Mouse (Mus musculus) lung, postnatal 25 days (tissue): ENCODE results near the gene Gm960.
"Not testable (repeated sequence)": the region's sequence is repeated elsewhere in the genome, so short reads cannot be mapped to it uniquely, and the experiment has no call there.

ENCODE experiments used
- DNase-seq: peaks from one replicate; pipeline ENCODE4 v3.0.0; 2022; ENCODE audit warnings: low spot score

The Gm960 gene

DNA sequence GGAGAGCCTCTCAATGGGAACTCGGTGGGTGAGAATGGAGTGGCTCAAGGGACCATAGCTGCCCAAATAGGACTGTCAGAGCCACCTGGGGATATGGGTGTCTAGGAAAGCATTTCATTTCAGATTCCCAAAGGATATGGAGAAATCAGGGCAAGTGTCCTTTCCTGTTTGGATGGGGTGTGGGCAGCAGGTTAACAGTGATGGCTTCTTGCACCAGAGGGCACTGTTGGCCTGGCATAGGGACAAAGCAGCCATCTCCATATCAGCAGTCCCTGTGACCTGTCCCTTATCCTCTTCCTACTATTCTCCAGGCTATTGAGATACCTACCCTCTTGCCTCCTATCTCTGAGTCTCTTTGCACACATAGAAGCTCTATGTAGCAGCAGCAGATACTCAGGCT is 109.4 kb downstream of the Gm960 start:
- no peak for DNase-seq

DNA sequence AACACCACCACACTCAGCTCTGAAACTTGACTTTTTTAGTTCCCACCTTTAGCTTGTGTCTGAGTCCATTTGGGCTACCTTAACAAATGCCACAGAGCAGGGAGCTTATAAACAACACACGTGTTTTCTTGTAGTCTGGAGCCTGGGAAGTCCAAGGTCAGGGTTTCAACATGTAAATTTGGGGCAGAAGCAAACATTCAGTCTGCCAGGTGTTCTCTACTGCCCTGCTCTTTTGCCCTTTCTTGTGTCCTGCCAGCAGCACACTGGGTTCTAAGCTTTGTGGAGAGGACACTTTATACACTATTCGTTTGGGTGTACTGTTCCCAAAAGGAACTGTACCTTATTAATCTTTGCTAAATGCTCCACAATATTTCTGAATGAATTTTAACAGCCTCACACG is 110.0 kb downstream of the Gm960 start:
- no peak for DNase-seq

DNA sequence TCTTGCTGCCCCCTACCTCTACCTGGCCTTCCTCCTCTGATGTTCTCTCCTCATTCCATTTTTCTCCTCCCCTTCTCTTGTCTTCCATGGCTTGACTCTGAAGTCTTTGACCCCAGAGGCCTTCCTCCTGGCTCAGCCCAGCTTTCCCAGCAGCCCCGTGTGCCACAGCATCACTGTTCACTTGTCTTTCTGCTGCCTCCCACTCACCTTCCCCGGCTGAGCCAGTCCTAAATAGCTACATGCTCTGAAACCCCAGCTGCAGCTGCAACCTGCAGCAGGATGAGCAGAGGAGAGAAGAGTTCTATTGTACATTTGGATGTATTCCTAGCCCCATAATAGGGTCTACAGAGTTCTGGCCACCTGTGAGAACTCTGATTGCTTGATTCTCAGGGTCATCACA is 111.0 kb downstream of the Gm960 start:
- DNase-seq: no peak

DNA sequence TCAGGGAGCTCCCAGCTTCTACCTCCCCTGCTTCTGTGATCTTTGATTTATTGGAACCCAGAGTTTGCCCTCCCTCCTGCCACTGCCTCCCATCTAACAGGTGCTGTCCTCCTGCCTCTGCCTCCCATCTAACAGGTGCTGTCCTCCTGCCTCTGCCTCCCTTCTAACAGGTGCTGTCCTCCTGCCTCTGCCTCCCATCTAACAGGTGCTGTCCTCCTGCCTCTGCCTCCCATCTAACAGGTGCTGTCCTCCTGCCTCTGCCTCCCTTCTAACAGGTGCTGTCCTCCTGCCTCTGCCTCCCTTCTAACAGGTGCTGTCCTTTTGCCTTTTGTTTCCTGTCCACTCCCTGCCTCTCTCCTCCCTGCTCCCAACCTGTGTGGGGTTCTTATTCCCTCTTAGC is 111.7 kb downstream of the Gm960 start:
- not testable (repeated sequence) for DNase-seq

DNA sequence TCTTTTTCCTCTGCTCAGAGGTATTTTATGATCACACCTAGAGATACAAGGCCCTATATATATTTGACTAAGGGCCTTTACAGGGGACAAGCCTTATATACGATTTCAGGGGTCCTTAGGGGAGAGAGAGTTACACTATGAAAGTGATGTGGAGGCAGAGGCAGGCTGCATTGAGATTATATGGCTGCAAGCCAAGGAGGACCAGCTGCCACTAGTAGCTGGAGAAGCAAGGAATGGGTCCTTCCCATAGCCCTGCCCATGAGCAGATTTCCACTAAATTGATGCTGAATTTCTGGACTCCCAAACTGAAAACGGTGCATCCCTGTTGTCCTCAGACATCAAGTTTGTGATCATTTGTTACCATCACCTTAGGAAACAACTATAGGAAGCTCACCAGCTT is 114.6 kb downstream of the Gm960 start:
- no peak for DNase-seq

DNA sequence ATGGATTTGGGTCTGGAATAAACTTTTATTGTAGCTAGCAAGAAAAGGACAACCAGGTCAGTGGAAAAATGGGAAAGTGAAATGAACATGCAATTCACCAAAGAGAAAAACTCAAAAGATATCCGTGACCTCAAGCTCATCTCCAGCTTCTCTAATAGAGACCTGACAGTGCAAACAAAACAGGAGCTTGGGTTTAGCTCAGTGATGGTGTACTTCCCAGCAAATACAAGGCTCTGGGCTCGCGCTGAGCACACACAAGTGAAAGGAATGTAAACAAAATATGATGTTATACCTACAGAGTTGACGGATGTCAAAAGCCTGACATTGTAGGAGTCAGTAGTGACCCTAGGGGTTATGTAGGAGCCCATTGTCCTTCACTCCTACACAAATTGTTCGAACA is 119.2 kb downstream of the Gm960 start:
- no peak for DNase-seq

DNA sequence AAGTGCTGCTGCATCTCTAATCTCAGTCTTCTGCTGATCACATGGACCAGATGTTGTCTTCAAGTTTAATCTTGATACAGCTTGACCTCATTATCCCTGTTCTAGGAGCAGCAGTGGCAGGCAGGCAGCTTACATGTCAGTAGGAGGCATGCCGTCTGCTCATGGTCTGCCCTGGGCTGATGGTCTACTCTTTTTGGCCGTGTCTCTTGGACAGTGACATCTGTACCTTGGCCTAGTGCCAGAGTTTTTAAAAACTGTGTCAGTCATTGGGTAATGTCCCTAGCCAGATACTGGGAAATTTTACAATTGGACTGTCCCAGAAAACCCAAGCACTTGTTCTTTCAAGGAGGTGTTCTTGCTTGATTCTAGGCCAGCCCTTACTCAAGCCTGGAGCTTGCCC is 119.7 kb downstream of the Gm960 start:
- peak; percentile 66 for DNase-seq
